Mouse (Mus musculus): ENCODE results near the gene Ahctf1.

DNA sequence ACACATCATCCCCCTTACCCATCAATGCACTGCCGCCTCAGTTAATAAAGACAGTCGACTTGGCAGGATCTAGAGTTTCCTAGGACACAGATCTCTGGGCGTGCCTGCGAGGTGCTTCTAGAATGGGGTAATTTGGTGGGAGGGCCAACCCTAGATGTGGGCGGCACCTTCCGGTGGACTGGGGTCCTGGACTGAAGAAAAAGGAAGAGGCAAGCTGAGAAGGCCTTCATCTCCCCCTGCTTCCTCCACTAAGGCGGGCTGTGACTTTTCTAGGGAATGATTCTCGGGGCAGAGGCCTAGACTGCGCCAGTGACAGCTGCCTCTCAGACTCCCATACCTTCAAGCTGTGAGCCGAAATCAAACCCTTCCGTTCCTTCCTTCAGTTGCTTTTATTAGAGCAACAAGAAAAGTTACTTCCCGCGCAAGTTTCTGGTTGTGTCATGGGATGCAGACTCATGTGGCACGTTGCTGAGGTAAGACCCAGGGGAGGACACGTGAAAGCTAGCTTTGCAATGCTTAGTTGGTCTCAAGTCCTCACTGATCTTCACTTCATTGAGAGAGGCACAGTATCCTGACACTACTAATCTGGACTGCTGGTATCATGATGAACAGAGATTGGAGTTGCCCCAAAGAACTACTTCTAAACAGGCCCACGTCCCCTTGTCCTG, 42.5 kb upstream of the Ahctf1 start:
- no peak for TF ChIP-seq CTCF (IDR thresholded peaks at IDR 0.05; ENCODE audit: low read depth)
- no peak for TF ChIP-seq EP300 (IDR thresholded peaks at IDR 0.05; ENCODE audit: low read depth)

Data from liver, postnatal 0 days (tissue).